Mouse (Mus musculus): ENCODE data around the gene Vmn2r12. TPM values are rescaled to one million over a fixed set of nuclear protein-coding genes. Genes with fewer than 3 reads are reported as not detected.
"Not testable (repeated sequence)": the region's sequence is repeated elsewhere in the genome, so short reads cannot be mapped to it uniquely, and the experiment has no call there.

Gene Vmn2r12
- not detected for total RNA-seq (2022)

GRCm38 (mm10) chr5:109097850-109098249 lies at the start of gene Vmn2r12:
Gene Vmn2r12 (minus strand): TSS chr5:109097950.
- not testable (repeated sequence) for DNase-seq (ENCODE audit: low spot score in 2 of 2)

GRCm38 (mm10) chr5:109139546-109139945 lies 41.8 kb upstream of the Vmn2r12 start:
- DNase-seq (ENCODE audit: low spot score in 2 of 2): no peak

GRCm38 (mm10) chr5:109136731-109137130 lies 39.0 kb upstream of the Vmn2r12 start:
- DNase-seq (ENCODE audit: low spot score in 2 of 2): no peak

- DNase-seq (ENCODE audit: low spot score in 2 of 2): not testable (repeated sequence)
Observed at GRCm38 (mm10) chr5:109096482-109096881, 1.3 kb downstream of the Vmn2r12 start.

GRCm38 (mm10) chr5:109072016-109072415 lies 25.7 kb downstream of the Vmn2r12 start:
- DNase-seq (ENCODE audit: low spot score in 2 of 2): not testable (repeated sequence)

GRCm38 (mm10) chr5:109059469-109059868 lies 38.3 kb downstream of the Vmn2r12 start, which contains the start of gene Vmn2r11:
Gene Vmn2r11 (minus strand): TSS chr5:109059569.
- not testable (repeated sequence) for DNase-seq (ENCODE audit: low spot score in 2 of 2)

GRCm38 (mm10) chr5:109055286-109055685 lies 42.5 kb downstream of the Vmn2r12 start:
- DNase-seq (ENCODE audit: low spot score in 2 of 2): no peak

Other genes starting within 250 kb of the Vmn2r12 start
- not detected for gene Vmn2r9, start 245.3 kb downstream of the Vmn2r12 start, total RNA-seq (2022)
- gene Vmn2r10, start 91.4 kb downstream of the Vmn2r12 start, total RNA-seq (2022): not detected
- gene Vmn2r11, start 38.4 kb downstream of the Vmn2r12 start, total RNA-seq (2022): not detected
- under 1 TPM in 1 of 4 experiments, not detected in 3; 0.09 TPM for gene Vmn2r13, start 94.2 kb upstream of the Vmn2r12 start, total RNA-seq (2022)
- gene Vmn2r14, start 126.8 kb upstream of the Vmn2r12 start, total RNA-seq (2022): not detected
- not detected for gene Vmn2r15, start 199.7 kb upstream of the Vmn2r12 start, total RNA-seq (2022)
- not detected for gene Vmn2r16, start 232.2 kb upstream of the Vmn2r12 start, total RNA-seq (2022)

All from left cerebral cortex, adult 8-10 months (tissue).